Mouse (Mus musculus): ENCODE results near the gene Tcte1. TPM values are rescaled to one million over a fixed set of nuclear protein-coding genes. Genes with fewer than 3 reads are reported as not detected.

Tcte1 gene
- polyA plus RNA-seq, 1 experiment from 2014 or later, result 0.70 TPM

- Histone ChIP-seq H3K4me3 (ENCODE audit: low read depth, low read length) (no peak overlapping the region), H3K36me3 (ENCODE audit: insufficient read depth) (peaks cover 62% of the 10 kb centered on the region), H3K27ac (ENCODE audit: low read depth) (no peak overlapping the region), H3K4me1 (ENCODE audit: insufficient read depth) (peaks cover 7% of the 10 kb centered on the region), H3K9ac (no peak overlapping the region), H3K9me3 (ENCODE audit: low read depth, low read length) (no peaks in the 10 kb centered on the region), H3K27me3 (ENCODE audit: insufficient read depth, low read length) (no peaks in the 10 kb centered on the region), H3K4me2 (no peak overlapping the region)
- DNase-seq (no peak), ATAC-seq (ENCODE audit: insufficient read depth) (no peak)
- TF ChIP-seq CTCF (IDR thresholded peaks at IDR 0.05; ENCODE audit: low read depth), result no peak
- 52% methylated on average over 1 of the region's 1 CpGs for WGBS
Observed at GRCm38 (mm10) chr17:45566031-45566359, 42.8 kb downstream of the Tcte1 start.

- H3K4me1 ChIP-seq (ENCODE audit: insufficient read depth), result peaks cover 10% of the 10 kb centered on the region
- H3K4me3 ChIP-seq (ENCODE audit: low read depth, low read length), result no peak overlapping the region; the same call in 1 of the 2 replicates
- H3K4me2 ChIP-seq, result no peak overlapping the region
- no peaks in the 10 kb centered on the region for H3K9me3 ChIP-seq (ENCODE audit: low read depth, low read length)
- H3K27me3 ChIP-seq (ENCODE audit: insufficient read depth, low read length), result no peaks in the 10 kb centered on the region
- DNase-seq (peak; percentile 58), ATAC-seq (ENCODE audit: insufficient read depth) (0 out of 2 replicates have a peak, but pooled peaks have one; percentile 1)
- WGBS, result 55% methylated on average over 18 of the region's 18 CpGs
- H3K9ac ChIP-seq, result no peak overlapping the region
- peaks cover 68% of the 10 kb centered on the region for H3K36me3 ChIP-seq (ENCODE audit: insufficient read depth)
- no peak for TF ChIP-seq CTCF (IDR thresholded peaks at IDR 0.05; ENCODE audit: low read depth)
- H3K27ac ChIP-seq (ENCODE audit: low read depth), result no peak overlapping the region
Observed at GRCm38 (mm10) chr17:45566360-45567161, 43.3 kb downstream of the Tcte1 start.

DNA sequence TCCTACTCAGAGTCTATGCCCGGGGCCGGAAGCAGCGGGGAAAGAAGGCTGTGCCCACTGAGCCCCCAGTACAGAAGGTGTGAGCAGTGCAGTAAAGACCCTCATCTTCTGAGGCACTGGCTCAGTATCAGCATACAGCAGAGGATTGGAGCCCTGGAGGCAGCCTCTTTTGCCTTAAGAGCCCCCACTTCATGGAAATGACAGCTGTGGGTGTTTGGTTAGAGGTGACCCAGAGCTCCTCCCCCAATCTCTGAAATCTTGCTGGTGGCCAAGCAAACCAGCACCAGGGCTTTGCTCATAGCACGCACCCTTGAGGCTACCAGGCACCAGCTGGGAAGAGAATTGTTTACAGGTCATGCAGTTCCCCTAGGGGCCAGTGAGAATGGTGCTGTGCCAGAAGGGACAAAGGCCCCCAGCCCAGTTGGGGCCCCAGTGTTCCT is 43.9 kb downstream of the Tcte1 start:
- peak; percentile 16 for ATAC-seq (ENCODE audit: insufficient read depth)
- Histone ChIP-seq H3K27ac (ENCODE audit: low read depth) (no peak overlapping the region), H3K36me3 (ENCODE audit: insufficient read depth) (peaks cover 74% of the 10 kb centered on the region), H3K9me3 (ENCODE audit: low read depth, low read length) (no peaks in the 10 kb centered on the region), H3K4me1 (ENCODE audit: insufficient read depth) (peaks cover 11% of the 10 kb centered on the region), H3K4me2 (no peak overlapping the region), H3K27me3 (ENCODE audit: insufficient read depth, low read length) (no peaks in the 10 kb centered on the region), H3K4me3 (ENCODE audit: low read depth, low read length) (peak overlapping the region; percentile 4; the same call in 1 of the 2 replicates), H3K9ac (no peak overlapping the region)
- DNase-seq, result peak; percentile 56
- WGBS, result 22% methylated on average over 4 of the region's 4 CpGs
- peak; percentile 28; the same call in 1 of the 2 replicates for TF ChIP-seq CTCF (IDR thresholded peaks at IDR 0.05; ENCODE audit: low read depth)

DNA sequence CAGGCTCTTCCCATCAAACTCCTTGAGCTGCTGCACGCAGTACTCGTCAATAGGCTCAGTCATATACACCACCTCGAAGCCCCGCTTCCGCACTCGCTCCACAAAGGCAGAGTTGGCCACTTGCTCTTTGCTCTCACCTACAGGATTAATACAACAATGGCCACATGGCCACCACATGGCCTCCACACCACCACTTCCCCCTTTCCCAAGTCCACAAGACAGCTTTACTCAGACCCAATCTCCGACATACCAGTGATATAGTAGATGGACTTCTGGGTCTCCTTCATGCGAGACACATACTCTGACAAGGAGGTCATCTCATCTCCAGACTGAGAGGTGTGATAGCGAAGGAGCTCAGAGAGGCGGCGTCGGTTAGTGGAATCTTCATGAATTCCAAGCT is 45.8 kb downstream of the Tcte1 start:
- Histone ChIP-seq H3K4me3 (ENCODE audit: low read depth, low read length) (no peak overlapping the region), H3K27me3 (ENCODE audit: insufficient read depth, low read length) (no peaks in the 10 kb centered on the region), H3K9me3 (ENCODE audit: low read depth, low read length) (no peaks in the 10 kb centered on the region), H3K36me3 (ENCODE audit: insufficient read depth) (peaks cover 76% of the 10 kb centered on the region), H3K4me1 (ENCODE audit: insufficient read depth) (peaks cover 11% of the 10 kb centered on the region), H3K9ac (no peak overlapping the region), H3K27ac (ENCODE audit: low read depth) (no peak overlapping the region), H3K4me2 (no peak overlapping the region)
- ATAC-seq (ENCODE audit: insufficient read depth), result no peak
- WGBS, result 85% methylated on average over 12 of the region's 12 CpGs
- TF ChIP-seq CTCF (IDR thresholded peaks at IDR 0.05; ENCODE audit: low read depth), result no peak
- DNase-seq, result no peak

GRCm38 (mm10) chr17:45569999-45570398 is 46.8 kb downstream of the Tcte1 start:
- ATAC-seq (ENCODE audit: insufficient read depth) (no peak), DNase-seq (no peak)
- Histone ChIP-seq H3K4me1 (ENCODE audit: insufficient read depth) (peaks cover 10% of the 10 kb centered on the region; the same call in 1 of the 2 replicates), H3K9me3 (ENCODE audit: low read depth, low read length) (no peaks in the 10 kb centered on the region), H3K36me3 (ENCODE audit: insufficient read depth) (peaks cover 74% of the 10 kb centered on the region), H3K4me3 (ENCODE audit: low read depth, low read length) (no peak overlapping the region), H3K9ac (no peak overlapping the region), H3K27ac (ENCODE audit: low read depth) (no peak overlapping the region), H3K27me3 (ENCODE audit: insufficient read depth, low read length) (no peaks in the 10 kb centered on the region), H3K4me2 (peak overlapping the region; percentile 12; the same call in 1 of the 2 replicates)
- TF ChIP-seq CTCF (IDR thresholded peaks at IDR 0.05; ENCODE audit: low read depth), result no peak
- 72% methylated on average over 4 of the region's 4 CpGs for WGBS

DNA sequence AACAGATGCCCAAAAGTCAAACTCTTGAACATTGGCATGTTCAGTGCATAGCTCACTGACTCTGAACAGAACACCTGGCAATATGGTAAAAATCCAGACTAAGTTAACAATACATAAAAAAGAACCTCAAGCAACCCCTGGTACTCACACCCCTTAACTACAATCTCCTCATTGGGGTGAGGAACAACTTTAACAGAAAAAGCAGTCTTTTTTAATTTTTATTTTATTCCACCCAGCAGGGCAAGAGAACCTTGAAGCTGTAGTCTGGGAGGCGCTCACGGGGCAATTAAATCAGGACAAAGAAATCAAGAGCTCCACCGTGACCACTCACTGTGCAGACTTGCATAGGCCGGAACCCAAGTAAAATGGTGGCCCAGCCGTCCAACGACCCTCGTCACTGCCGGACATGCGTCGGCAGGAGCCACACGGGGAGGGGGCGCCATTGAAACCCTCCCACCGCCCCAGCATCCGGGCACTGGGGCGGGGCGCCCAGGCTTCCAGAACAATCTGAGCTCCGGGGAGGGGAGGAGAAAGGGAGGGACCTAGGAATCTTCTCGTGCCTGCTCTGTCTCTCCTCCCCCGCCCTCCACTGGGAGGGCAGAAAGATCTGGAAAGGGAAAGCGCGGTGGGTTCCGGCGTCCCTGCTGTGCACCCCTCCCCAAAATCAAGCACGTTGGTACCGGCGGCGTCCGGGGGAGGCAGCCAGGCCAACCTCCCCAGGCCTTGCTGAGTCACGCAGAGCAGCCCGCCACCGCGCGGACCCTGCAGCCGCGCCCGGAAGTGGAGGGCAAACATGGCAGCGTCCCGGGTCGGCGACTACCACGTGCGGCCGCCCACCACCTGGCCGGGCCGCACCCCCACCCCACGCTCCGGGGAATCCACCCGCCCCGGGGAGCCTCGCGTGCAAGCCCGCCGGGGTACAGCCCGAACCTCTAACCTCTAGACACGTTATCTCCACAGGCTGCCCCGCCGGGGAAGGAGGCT is 49.2 kb downstream of the Tcte1 start:
- peaks cover 50% of the 10 kb centered on the region for H3K36me3 ChIP-seq (ENCODE audit: insufficient read depth)
- peak overlapping the region; percentile 96 for H3K4me2 ChIP-seq
- ATAC-seq (ENCODE audit: insufficient read depth) (peak; percentile 67), DNase-seq (peak; percentile 94)
- WGBS, result under 1% methylated on average over 56 of the region's 57 CpGs
- peak overlapping the region; percentile 90 for H3K9ac ChIP-seq
- H3K27me3 ChIP-seq (ENCODE audit: insufficient read depth, low read length), result no peaks in the 10 kb centered on the region
- peaks cover 9% of the 10 kb centered on the region; the same call in 1 of the 2 replicates for H3K4me1 ChIP-seq (ENCODE audit: insufficient read depth)
- TF ChIP-seq CTCF (IDR thresholded peaks at IDR 0.05; ENCODE audit: low read depth), result no peak
- H3K27ac ChIP-seq (ENCODE audit: low read depth), result peak overlapping the region; percentile 92
- H3K4me3 ChIP-seq (ENCODE audit: low read depth, low read length), result peak overlapping the region; percentile 68
- no peaks in the 10 kb centered on the region for H3K9me3 ChIP-seq (ENCODE audit: low read depth, low read length)

Measured in lung, embryonic 14.5 days (tissue).